Mouse (Mus musculus): ENCODE measurements at regions not wholly inside any gene's neighbourhood (a gene's known extent, or its start where the extent isn't known, plus 50 kb on each side); places are given as distances from the start of the nearest gene placed in this dataset.

DNA sequence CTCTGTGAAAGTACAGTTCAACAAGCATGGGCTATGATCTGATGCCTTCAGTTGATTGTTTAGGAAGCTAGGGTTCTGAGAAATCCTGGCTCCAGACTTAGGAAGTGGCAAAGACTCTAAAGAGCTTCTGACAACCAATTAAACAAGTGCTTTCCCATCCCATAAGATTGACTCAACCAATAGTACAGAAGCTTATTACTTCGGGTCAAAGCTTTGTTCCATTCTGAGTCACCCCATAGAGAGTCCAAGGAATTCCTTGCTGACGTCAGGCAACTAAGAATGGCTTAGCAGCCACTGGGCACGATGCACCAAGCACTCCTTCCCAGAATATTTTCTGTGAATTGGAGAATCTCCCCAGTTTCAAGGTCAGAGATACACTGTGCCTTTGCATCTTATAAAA lies 59.0 kb upstream of the Ntm start:
- no peak for DNase-seq (ENCODE audit: extremely low spot score in 1 of 2, low spot score in 1 of 2)

DNA sequence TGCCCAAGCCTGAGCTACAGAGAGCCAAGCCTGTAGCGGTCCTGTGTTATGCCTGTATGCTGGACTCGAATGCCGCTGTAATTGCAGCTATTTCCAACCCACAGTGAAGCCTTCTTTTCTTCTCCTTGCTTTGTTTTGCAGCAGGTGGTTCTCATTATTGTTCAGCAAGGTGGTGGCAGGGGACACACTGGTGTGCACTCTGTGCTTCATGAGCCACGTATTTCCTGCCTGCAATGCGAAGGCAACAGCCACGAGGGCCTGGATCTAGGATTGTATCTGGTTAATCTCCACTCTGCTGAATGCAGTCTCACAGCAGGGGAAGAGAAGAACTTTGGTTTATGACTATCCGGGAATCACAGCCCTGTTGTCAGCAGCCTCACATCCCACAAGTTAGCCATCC lies 62.3 kb upstream of the Ntm start:
- no peak for DNase-seq (ENCODE audit: extremely low spot score in 1 of 2, low spot score in 1 of 2)

DNA sequence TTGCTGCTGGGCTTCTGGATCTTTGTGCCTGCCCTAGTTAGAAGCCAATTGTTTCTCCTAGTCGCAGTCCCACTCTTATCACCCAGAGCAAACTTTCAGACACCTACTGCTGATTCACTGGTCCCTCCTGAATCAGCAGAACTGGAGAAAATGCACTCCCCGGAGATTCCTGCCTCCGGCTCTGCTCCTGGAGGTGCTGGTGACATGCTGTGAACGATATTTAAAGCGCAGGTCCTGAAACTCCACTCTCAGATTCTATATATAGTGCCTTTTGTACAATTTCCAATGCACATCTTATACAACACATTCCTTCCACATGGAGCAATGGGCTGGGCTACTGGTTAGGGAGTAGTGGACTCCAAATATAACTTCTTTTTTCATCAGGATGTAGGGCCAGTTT lies 64.0 kb upstream of the Ntm start:
- DNase-seq (ENCODE audit: extremely low spot score in 1 of 2, low spot score in 1 of 2) = peak; percentile 59 to 70

DNA sequence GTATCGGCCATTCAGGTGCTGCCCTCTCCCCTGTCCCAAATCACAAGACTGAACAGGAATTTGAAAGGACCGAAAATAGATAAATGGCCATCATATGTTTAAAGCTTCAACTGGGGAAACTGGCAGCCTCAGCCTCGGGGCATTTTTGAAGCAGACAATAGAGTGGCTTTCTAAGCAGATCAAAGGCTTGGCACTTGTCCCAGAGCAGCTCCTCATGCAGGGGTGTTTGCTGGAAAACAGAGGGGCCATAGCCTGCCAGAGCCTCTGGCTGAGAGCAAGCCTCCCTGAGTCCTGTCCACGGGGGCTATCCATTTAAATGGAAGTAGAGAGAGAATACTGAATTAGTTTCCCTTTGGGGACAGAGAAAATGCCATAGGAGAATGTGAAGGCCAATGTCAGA lies 77.5 kb upstream of the Ntm start:
- no peak for DNase-seq (ENCODE audit: extremely low spot score in 1 of 2, low spot score in 1 of 2)

DNA sequence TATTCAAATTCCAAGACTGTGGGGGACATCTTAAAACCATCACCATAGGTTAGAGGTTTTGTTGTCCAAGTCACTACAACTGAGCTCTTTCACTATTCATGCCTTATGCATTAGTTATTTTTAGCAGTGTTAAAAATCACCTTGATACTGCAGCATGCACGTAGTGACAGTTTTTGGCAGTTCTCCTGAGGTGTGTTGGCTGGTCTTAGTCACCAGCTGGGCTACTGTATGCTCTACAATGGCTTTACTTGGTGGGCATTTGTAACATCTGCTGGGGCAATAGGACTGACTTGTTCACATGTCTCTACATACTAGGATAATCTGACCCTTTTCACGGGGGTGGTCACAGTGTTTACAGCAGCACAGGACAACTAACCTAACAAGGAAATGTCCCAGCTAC lies 101.6 kb upstream of the Ntm start:
- DNase-seq (ENCODE audit: extremely low spot score in 1 of 2, low spot score in 1 of 2) = no peak

DNA sequence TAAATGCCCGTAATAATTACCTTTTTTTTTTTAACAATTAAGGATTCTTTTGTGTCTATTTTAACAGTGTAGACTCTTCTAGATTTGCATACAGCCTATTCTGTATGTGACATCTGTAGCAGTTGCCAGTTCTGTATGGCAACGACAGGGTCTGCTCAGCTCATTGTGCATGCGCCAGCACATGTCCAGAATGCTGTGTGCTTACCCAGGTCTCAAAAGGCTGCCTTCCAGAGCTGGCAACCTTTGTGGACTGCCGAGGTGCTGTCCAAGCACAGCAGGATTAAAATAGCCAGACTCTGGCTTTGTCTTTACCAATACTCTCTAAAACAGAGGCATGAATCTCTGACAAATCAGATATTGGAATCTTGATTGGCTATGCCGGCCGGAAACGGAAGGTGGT lies 105.0 kb upstream of the Ntm start:
- DNase-seq (ENCODE audit: extremely low spot score in 1 of 2, low spot score in 1 of 2) = no peak

DNA sequence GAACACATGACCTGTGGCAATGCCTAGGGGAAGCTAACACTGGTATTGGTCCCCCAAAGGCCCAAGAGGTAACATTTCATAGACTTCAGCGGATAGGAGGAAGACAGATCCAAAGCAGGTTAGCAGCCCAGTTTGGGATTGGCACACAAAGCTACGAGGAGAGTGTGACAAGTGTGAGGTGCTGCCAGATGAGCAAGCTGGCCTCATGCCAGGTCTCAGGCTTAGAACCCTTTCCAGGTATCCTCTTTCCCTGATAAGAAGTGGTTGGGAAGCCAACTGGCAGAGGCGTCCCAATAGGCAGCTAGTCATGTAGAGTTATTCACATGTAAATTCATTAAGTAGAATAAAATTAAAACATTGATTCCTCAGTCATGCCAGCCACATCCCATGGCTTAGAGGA lies 112.3 kb upstream of the Ntm start:
- DNase-seq (ENCODE audit: extremely low spot score in 1 of 2, low spot score in 1 of 2) = no peak

DNA sequence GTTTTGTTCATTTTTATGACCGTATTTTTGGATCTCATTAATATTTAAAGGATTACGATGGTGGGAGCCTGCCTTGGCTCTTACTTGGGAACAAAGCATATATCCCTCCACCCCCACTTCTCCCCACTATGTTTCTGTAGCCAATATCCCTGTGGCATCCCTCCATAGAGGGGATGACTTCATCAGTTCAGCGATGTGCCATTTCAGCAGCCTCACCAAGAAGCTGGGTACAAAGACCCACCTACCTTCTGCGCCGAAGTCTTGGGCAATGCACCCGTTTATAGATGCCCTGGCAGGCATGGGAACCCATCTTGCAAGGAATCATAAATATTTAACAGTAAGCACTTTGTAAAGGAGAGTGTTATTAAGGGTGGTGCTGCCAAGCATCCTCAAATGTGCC lies 113.1 kb upstream of the Ntm start:
- peak in 1 of 2 experiments; percentile 5 for DNase-seq (ENCODE audit: extremely low spot score in 1 of 2, low spot score in 1 of 2)

DNA sequence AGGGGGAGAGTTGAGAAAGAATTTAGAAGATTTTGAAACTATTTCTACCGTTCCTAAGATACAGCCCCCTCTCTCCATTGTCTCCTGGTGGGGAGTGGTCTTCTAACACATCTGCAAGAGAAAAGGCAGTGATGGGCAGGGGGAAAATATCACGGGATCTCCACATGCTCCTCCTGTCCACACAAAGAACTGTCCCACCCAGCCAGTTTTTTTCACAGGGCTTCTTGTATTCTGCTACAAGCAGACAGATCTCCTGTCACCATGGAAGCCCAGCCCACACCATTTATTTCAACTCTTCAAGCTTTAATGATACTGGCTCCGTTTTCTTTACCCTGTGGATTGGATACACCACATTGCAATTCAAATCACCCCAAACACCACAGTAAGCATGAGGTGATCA lies 113.5 kb upstream of the Ntm start:
- peak in 1 of 2 experiments; percentile 7 for DNase-seq (ENCODE audit: extremely low spot score in 1 of 2, low spot score in 1 of 2)

DNA sequence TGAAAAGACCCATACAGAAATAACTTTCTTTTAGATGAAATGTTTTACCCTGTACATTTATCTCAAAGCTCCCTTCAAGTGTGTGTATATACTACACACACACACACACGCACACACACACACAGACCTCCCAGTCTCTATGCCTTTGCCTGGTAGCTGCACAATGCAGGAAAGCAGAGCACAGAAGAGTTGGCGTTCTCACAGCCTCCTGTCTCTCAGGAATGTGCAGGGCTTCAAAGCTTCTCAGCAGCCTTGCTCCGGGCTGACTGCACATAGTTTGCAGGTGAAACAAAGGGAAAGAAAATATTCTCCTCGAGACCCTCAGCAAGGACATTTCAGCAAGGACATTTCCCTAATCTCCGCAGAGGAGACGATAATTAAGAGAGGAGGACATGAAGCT lies 139.0 kb upstream of the Ntm start:
- no peak for DNase-seq (ENCODE audit: extremely low spot score in 1 of 2, low spot score in 1 of 2)

DNA sequence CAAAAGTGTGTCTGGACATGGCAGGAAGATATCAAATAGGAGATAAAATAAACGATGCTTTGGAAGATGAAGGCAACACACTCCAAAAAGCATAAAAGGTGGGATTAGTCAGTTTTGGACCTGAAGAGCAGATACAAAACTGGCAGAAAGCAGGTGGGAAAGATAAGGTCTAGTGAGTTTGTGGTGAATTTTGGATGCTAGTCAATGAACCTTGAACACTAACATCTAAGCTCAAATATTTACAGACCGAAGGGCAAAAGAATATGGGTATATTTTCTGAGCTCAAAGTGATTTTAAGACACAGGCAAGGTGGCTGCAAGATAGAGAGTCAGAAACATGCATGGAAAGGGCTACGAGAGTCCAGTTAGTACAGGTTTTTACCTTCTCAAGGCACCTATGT lies 159.4 kb upstream of the Ntm start:
- no peak for DNase-seq (ENCODE audit: extremely low spot score in 1 of 2, low spot score in 1 of 2)

DNA sequence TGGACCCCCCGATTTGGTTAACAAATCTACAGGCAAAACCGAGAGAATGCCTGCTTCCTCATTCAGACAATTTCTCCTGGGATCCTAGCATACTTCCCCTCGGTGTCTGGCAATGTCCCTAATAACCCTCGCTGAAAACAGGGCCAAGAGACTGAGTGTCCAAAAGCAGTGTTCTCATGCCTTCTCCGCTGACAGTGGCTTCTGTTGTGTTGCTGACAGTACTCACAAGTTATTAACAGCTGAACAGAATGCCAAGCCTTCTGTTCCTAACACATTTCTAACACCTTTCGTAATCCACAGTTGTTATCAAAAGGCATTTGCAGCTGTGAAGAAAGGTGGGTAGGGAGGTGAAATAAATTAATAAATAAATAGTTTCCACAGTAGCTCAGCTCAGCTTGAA lies 166.2 kb upstream of the Ntm start:
- DNase-seq (ENCODE audit: extremely low spot score in 1 of 2, low spot score in 1 of 2) = no peak

DNA sequence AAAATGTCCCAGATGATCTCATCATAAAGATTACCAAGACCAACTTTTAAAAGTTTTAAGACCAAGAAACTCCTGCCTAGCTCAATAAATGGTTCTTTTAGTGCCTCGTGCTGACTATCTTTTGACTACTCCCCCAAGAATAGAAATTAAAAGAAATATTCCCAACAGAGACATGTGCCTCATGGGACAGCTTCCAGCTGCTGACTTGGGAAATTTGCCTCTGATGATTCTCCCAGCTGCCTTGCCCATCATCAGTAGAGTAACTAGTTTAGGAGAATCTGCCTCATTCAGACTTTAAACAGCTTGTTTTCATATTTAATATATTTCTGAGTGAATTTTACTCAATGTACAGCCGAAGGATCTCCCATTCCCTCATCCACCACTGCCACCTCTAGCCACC lies 168.7 kb upstream of the Ntm start:
- DNase-seq (ENCODE audit: extremely low spot score in 1 of 2, low spot score in 1 of 2) = no peak

DNA sequence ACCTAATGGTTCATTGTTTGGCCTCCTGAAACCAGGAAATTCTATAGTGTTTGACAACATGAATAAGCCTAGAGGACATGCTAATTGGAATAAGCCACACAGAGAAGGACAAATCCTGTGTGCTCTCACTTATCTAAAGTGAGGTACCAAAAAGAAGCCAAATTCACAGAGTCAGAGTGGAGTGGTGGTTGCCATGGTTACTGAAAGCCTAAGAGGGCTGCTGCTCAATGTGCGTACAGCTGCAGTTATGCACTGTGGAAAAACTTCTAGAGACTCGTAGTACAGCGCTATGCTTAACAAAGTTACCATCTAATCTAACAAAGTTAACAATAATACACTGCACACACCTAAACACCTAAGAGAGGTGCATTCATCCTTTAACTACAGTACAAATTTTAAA lies 171.4 kb upstream of the Ntm start:
- peak; percentile 11 to 70 for DNase-seq (ENCODE audit: extremely low spot score in 1 of 2, low spot score in 1 of 2)

DNA sequence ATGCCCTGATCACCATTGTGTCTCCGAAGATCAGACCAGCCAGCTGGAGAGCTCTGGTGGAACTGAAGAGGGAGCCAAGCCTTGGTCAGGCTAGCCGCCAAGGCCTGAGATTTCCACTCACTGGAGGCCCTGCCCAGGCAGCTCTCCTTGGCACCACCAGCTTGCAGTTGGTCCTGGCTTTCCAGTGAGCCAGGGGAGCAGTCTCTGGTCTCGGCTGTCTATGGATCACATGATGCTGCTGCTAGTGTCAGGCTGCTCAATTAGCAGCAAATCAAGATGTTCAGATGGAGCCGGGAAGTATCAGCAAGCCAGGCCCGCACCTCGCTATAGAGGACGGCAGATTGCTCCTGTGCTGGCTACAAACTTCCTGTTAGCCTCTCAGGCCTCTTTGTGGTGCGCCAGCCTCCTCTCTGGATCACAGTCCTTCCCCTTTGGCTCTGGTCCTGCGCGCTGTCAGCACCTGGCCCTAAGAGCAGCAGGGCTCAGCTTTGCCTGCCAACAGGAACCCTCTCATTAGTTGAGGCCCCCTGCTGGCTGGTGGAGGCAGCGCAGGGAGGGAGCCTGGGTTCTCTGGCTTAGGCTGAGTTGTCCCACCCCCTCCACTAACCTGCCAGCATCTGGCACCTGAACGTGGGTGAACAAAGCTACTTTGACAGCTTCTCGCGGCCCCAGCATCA lies 174.8 kb upstream of the Ntm start:
- DNase-seq (ENCODE audit: extremely low spot score in 1 of 2, low spot score in 1 of 2) = peak; percentile 43 to 88

DNA sequence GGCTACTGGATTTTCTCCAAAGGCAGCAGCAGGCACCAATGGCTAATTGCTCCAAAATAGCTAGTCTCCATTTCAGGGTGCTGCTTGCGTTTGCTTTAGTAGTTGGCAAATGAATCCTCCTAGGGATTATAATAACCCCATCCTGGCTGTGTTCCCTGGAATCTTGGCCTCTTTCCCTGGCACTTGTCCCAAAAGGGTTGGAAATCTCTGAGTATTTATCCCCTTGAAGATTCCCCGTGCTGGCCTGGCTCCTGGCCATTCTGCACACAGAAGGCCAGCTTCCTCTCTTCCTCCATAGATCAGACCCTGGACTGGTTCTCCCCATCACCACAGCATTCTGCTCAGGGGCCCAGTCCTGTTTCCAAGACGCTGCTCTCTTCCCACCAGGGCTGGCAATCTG lies 177.2 kb upstream of the Ntm start:
- DNase-seq (ENCODE audit: extremely low spot score in 1 of 2, low spot score in 1 of 2) = peak; percentile 70 to 92

DNA sequence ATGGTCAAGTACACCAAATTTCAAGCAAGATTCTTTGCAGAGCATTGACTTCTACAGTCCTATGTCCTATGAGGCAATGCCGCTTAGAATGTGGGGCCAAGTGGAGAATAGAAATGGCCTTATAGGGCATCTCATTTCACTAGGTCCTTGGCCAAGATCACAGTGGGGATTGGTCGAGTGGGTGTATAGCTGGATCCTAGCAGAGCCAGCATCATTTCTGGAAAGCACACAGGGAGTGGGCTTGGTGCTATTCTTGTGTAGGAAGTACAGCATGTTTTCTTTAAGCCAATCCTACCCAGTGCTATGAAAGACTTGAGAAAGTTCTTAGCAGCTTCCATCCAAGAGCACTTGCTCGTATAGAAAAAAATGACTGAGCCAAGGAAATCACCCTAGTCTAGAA lies 178.2 kb upstream of the Ntm start:
- DNase-seq (ENCODE audit: extremely low spot score in 1 of 2, low spot score in 1 of 2) = peak; percentile 64 to 75

DNA sequence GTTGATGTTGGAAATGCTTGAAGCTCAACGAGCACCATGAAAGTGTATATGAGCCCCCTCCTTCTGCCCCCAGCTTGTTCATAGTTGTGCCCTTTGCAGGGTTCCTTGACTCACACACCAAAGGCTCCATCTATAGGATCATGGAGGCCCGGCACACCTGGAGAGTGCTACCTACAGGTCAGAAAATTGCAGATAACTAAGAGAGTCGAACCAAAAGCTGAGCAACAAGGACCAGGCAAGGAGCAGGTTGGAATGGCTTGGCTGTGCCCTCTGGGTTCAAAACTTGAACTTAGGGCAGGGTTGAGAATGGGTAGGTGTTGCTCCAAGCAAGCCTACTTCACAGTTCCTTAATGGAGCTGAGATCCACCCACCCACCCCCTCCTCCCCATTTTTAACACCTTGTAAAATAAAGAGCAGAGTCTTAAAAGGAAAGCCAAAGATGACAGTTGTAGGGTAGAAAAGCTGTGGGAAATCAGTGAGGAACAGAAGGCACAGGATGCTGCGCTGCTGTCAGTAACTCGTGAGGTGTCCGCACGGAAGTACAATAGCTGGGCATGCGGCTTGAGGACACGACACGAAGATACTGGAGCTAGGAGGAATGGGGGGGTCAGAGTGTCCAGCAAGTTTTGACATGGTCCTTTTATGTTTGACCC lies 180.0 kb upstream of the Ntm start:
- peak in 1 of 2 experiments; percentile 13 for DNase-seq (ENCODE audit: extremely low spot score in 1 of 2, low spot score in 1 of 2)

DNA sequence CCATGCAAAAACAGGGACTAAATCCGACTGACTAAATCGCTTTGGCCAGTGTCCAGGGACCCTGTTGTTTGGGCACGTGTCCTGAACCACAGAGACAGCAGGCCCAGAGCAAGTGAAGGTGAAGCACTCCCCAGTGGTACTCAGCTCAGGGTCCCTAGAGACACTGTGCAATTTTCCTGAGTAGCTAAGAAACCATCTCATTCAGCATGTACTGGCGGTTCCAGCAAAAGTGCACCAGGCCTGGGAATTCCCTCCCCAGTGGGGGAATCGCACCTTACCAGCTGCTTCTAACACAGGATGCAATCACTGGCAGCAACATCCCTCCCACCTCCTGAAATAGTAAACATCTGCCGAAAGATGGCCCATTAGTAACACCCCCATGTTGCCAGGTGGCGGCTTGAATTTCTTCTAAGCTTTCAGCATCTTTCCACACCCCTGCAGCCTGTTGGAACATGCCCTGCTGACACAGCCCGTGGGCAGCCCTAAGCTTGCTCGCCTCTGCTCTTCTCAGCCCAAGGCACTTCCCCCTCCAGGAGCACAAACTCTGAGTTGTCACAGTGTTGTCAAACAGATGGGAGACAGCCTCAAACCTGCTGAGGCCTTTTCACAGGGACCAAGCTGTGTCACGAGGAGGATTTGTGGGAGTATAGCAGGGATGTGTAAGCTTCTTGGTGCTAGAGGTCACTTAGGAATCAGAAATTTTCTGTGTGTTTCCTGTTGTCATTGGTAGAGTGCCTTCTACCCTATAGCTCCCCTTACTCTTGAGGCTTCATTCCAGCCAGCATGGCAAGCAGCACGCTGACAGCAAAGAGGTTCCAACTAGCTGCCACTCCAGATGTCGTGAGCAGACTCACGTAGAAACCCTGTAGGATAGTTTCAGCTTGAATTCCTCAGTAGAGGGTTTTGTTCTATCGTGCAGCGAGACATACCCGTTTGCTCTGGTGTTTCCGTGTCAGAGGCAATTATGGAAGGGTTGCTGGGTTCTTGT lies 186.8 kb upstream of the Ntm start:
- DNase-seq (ENCODE audit: extremely low spot score in 1 of 2, low spot score in 1 of 2) = peak; percentile 28 to 64

DNA sequence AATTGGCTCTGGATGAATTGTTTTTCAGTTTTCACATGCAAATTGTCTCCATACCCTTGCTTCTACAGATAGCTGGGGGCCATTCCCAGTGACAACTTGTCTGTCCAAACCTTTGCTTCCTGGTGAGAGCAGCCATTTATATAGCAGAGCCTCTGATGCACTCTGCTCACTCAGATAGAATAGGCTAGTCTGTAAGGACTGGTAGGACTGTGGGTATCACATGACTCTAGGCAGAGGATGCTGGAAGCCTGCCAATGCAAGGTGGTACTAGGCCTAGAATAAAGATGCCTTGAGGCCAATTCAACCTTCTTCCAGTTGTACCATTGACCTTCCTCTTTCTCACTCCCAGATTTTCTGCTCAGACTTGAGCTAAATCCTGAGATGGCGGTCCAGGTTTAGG lies 188.2 kb upstream of the Ntm start:
- no peak for DNase-seq (ENCODE audit: extremely low spot score in 1 of 2, low spot score in 1 of 2)

DNA sequence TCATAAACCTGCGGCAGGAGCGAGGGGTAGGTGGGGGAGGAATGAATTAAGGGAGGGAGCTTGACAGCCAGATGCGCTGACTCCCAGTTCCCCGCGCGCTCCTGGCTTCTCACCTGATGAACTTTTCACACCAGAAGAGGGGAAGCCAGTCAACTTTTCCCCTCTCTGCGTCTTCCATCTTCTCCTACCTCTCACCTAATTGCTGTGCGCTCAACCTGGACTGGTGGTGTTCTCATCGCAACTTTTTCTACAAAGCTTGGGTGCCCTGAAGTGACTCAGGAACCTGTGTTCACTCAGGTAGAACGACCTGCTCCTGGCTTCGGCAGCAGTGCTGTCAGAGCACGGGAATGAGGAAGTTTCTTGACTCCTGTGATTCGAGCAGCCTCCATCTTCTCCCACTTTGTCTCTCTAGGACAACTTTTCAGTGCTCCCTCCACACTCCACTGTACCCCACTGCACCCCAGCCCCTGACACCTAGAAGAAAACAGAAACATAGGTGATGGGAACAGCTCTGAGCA lies 203.4 kb upstream of the Ntm start:
- no peak for DNase-seq (ENCODE audit: extremely low spot score in 1 of 2, low spot score in 1 of 2)
